Mouse (Mus musculus) right cerebral cortex, adult 2 months (tissue): Measurements from ENCODE around the gene Abcc3.
"Not testable (repeated sequence)": the region's sequence is repeated elsewhere in the genome, so short reads cannot be mapped to it uniquely, and the experiment has no call there.

Experiments
- DNase-seq, 2 experiments: peaks; one replicate each; pipeline ENCODE4 v3.0.0; 2021 to 2022; ENCODE audit warnings: low spot score in 2 of 2

Abcc3 gene

GRCm38 (mm10) chr11:94402731-94403130 lies 9.9 kb upstream of the Abcc3 start:
- DNase-seq = no peak

GRCm38 (mm10) chr11:94402029-94402428 lies 9.2 kb upstream of the Abcc3 start:
- DNase-seq = not testable (repeated sequence)

GRCm38 (mm10) chr11:94400996-94401395 lies 8.2 kb upstream of the Abcc3 start:
- DNase-seq = no peak

GRCm38 (mm10) chr11:94394107-94394506 lies 1.3 kb upstream of the Abcc3 start:
- DNase-seq = no peak

GRCm38 (mm10) chr11:94393490-94393889 lies 693 bp upstream of the Abcc3 start:
- DNase-seq = not testable (repeated sequence)

- DNase-seq = no peak
These were observed 1.1 kb downstream of the Abcc3 start for GRCm38 (mm10) chr11:94391661-94392060.

- DNase-seq = no peak
These were observed 2.0 kb downstream of the Abcc3 start for GRCm38 (mm10) chr11:94390825-94391224.

- no peak for DNase-seq
These were observed 2.9 kb downstream of the Abcc3 start for GRCm38 (mm10) chr11:94389724-94390396.

- DNase-seq = no peak
These were observed 3.8 kb downstream of the Abcc3 start for GRCm38 (mm10) chr11:94389021-94389420.

GRCm38 (mm10) chr11:94387756-94388155 lies 5.0 kb downstream of the Abcc3 start:
- no peak for DNase-seq

- no peak for DNase-seq
These were observed 6.6 kb downstream of the Abcc3 start for GRCm38 (mm10) chr11:94385977-94386771.

GRCm38 (mm10) chr11:94379736-94380135 lies 13.1 kb downstream of the Abcc3 start:
- DNase-seq = no peak

- no peak for DNase-seq
These were observed 13.7 kb downstream of the Abcc3 start for GRCm38 (mm10) chr11:94379061-94379460.

GRCm38 (mm10) chr11:94374276-94374948 lies 18.4 kb downstream of the Abcc3 start:
- DNase-seq = no peak

GRCm38 (mm10) chr11:94370809-94371208 lies 22.0 kb downstream of the Abcc3 start:
- no peak for DNase-seq

GRCm38 (mm10) chr11:94369981-94370380 lies 22.8 kb downstream of the Abcc3 start:
- DNase-seq = no peak

- DNase-seq = no peak
These were observed 27.5 kb downstream of the Abcc3 start for GRCm38 (mm10) chr11:94365340-94365739.

- DNase-seq = no peak
These were observed 29.1 kb downstream of the Abcc3 start for GRCm38 (mm10) chr11:94363690-94364089.

- DNase-seq = no peak
These were observed 30.7 kb downstream of the Abcc3 start for GRCm38 (mm10) chr11:94362101-94362500.

- no peak for DNase-seq
These were observed 31.5 kb downstream of the Abcc3 start for GRCm38 (mm10) chr11:94361166-94361870.

GRCm38 (mm10) chr11:94359168-94359567 lies 33.6 kb downstream of the Abcc3 start:
- DNase-seq = no peak
